Mouse (Mus musculus) liver, postnatal 0 days (tissue): ENCODE measurements around the gene Dgcr6. TPM values are rescaled to one million over a fixed set of nuclear protein-coding genes. Genes with fewer than 3 reads are reported as not detected.

Source experiments
- ATAC-seq: fragments of 200-750 bp; cut with Nextera tagmentation; 2 replicates; pipeline ENCODE4 v1.8.0; 2017; ENCODE audit warnings: mild to moderate bottlenecking, moderate library complexity
- DNase-seq: peaks from one replicate; pipeline ENCODE4 v3.0.0-alpha.2; 2016
- H3K27ac ChIP-seq: fragments of 300-500 bp; sonication (generic); 2 replicates; pipeline ENCODE4 v1.5.1; 2014; ENCODE audit warnings: antibody characterized with exemption, moderate library complexity, mild to moderate bottlenecking, low read depth
- H3K27me3 ChIP-seq: fragments of 300-500 bp; sonication (generic); 2 replicates; pipeline ENCODE4 v1.6.1; 2014; ENCODE audit warnings: low read length, control low read depth, mixed read lengths; ENCODE audit not compliant: insufficient read depth
- H3K36me3 ChIP-seq: fragments of 300-500 bp; sonication (generic); replicated peaks from 2 replicates; pipeline ENCODE4 v1.6.1; 2014; ENCODE audit warnings: mild to moderate bottlenecking, control low read depth, low read length, moderate library complexity, mixed read lengths; ENCODE audit not compliant: insufficient read depth
- H3K4me1 ChIP-seq: fragments of 300-500 bp; sonication (generic); 2 replicates; pipeline ENCODE4 v1.6.1; 2014; ENCODE audit warnings: antibody characterized with exemption, mild to moderate bottlenecking, control low read depth; ENCODE audit not compliant: insufficient read depth
- H3K4me2 ChIP-seq: fragments of 300-500 bp; sonication (generic); 2 replicates; pipeline ENCODE4 v1.6.1; 2014; ENCODE audit warnings: low read depth, mild to moderate bottlenecking, low read length, moderate library complexity, mixed read lengths
- H3K4me3 ChIP-seq: fragments of 300-500 bp; sonication (generic); 2 replicates; pipeline ENCODE4 v1.5.1; 2014; ENCODE audit warnings: low read depth, low read length
- H3K9ac ChIP-seq: fragments of 300-500 bp; sonication (generic); replicated peaks from 2 replicates; pipeline ENCODE4 v1.6.1; 2014; ENCODE audit warnings: mild to moderate bottlenecking, moderate library complexity
- H3K9me3 ChIP-seq: fragments of 300-500 bp; sonication (generic); 2 replicates; pipeline ENCODE4 v1.6.1; 2016; ENCODE audit warnings: mild to moderate bottlenecking, control low read depth, low read length, mixed read lengths
- CTCF ChIP-seq: sonication (generic); IDR thresholded peaks from 2 replicates; pipeline ENCODE4 v1.5.1; 2016; ENCODE audit warnings: antibody characterized with exemption, low read depth
- EP300 ChIP-seq: IDR thresholded peaks from 2 replicates; pipeline ENCODE4 v1.6.1; 2016; ENCODE audit warnings: antibody characterized with exemption, low read depth, mild to moderate bottlenecking
- WGBS: fragments of 180-500 bp; shearing (Covaris S2); extraction: QIAGEN DNeasy Blood & Tissue Kit; methylation state at CpG from one replicate; pipeline ENCODE4 v1.1.7; 2014; ENCODE audit not compliant: insufficient replicate concordance; 5-methylcytosine and 5-hydroxymethylcytosine counted together
- polyA plus RNA-seq: library from polyadenylated mRNA; unstranded; fragments of >200 nt; fragmentation: Nextera tagmentation; extraction: Ambion mirVana; gene quantifications from 2 replicates; pipeline ENCODE4 v1.2.1, GENCODE M21; 2015

Gene Dgcr6
- polyA plus RNA-seq, 1 experiment from 2014 or later: 23.2 TPM

DNA sequence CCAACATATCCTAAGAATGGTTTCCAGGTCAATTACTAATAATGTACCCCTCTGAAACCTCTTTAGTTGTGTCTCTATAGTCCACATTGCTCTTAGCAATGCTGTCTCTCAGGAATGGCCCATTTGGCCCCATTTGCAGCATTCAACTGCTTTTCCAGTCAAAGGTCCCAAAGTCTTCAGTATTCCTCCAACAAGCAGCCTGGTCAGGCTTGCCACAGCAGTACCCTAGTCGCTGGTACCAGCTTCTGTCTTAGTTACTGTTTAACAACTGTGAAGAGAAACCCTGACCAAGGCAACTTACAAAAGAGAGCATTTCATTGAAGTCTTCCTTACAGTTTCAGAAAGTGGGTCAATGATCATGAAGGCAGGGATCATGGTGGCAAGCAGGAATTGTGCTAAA is 50.7 kb downstream of the Dgcr6 start:
- DNase-seq (no peak), ATAC-seq (no peak)
- no peaks in the 10 kb centered on the region for H3K36me3 ChIP-seq
- WGBS: 53% methylated on average over 1 of the region's 1 CpGs
- H3K4me1 ChIP-seq: no peaks in the 10 kb centered on the region
- no peak overlapping the region for H3K4me3 ChIP-seq
- no peak overlapping the region for H3K9ac ChIP-seq
- no peak overlapping the region for H3K27ac ChIP-seq
- no peaks in the 10 kb centered on the region for H3K9me3 ChIP-seq
- no peak overlapping the region for H3K4me2 ChIP-seq
- TF ChIP-seq CTCF (no peak), EP300 (no peak)
- H3K27me3 ChIP-seq: no peaks in the 10 kb centered on the region

DNA sequence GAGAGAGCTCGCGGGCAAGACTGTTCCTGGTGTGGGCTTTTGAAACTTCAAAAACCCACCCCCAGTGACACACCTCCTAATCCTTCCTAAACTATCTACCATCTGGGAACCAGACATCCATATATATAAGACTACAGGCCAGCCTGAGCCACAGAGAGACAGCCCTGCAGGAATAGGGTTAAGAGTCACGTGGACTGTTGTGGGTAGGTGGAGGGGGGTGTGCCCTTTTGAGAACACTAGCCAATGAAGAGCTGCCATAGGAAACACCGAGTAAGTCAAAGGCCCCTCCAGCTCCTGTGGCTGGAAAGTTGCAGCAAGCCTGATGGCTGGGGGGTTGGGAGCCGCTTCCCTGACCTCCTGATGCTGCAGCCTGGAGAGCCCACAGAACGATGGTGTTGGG is 51.1 kb downstream of the Dgcr6 start:
- Histone ChIP-seq H3K9me3 (no peaks in the 10 kb centered on the region), H3K27ac (no peak overlapping the region), H3K27me3 (no peaks in the 10 kb centered on the region), H3K36me3 (no peaks in the 10 kb centered on the region), H3K4me3 (no peak overlapping the region), H3K4me2 (no peak overlapping the region), H3K4me1 (no peaks in the 10 kb centered on the region), H3K9ac (no peak overlapping the region)
- 41% methylated on average over 6 of the region's 6 CpGs for WGBS
- TF ChIP-seq CTCF (no peak), EP300 (no peak)
- DNase-seq: no peak
- 0 out of 2 replicates have a peak, but pooled peaks have one; percentile 3 for ATAC-seq

DNA sequence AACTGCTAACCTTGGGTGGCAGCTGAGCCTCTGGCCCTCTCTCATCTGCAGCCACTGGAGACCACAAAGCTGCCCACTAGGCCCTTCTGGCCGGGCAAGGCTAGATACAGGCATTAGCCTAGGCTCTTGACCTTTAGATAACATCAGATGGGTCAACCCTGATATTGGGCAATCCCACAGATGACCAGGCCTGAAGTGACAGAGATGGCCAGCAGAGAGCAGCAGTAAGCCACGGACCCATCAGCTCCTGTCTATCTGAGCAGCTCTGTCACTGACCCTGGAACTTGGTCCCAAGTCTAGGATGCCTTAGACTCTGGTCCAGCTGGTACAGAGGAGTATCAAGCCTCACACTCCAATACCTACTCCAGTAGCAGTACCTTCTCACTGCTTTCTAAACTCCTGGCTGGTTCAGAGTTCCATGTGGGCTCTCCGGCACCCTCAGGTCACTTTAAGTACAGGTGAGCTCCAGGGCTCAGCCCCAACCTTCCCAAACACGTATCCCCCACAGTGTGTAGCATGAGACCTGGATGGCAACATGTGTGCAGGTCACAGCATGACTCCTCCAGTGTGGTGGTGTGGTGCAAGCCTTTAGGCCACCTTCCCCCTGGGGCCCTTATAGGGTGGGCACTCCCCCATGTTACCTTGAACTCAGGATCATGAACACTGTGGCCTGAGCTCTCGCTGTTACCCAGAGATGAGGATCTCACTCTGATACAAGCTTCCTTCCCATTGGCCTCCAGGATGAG is 55.7 kb downstream of the Dgcr6 start:
- Histone ChIP-seq H3K36me3 (no peaks in the 10 kb centered on the region), H3K9me3 (no peaks in the 10 kb centered on the region; the same call in 1 of the 2 replicates), H3K4me1 (no peaks in the 10 kb centered on the region), H3K4me2 (no peak overlapping the region), H3K27me3 (no peaks in the 10 kb centered on the region), H3K4me3 (no peak overlapping the region), H3K9ac (no peak overlapping the region), H3K27ac (no peak overlapping the region)
- DNase-seq (peak; percentile 79), ATAC-seq (peak; percentile 91)
- WGBS: 43% methylated on average over 5 of the region's 5 CpGs
- TF ChIP-seq EP300 (no peak), CTCF (peak; percentile 86)

DNA sequence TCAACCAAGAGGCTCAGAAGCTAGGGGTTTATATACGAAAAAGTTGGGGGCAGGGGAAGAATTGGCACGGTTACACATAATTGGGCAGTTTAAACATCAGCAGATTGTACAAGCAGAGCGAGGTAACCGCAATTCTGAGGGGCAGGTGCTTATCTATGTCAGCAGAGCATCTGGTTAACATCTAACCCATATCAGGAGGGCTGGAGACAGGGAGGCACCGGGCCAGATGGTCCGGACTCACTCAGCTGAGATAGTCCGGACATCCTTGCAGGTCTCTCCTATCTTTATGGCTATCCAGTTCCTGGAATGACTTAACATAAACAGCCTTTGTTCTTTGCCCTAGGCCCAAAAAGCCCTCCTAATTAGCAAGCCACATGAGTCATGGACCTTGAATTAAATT is 58.4 kb downstream of the Dgcr6 start:
- Histone ChIP-seq H3K4me1 (no peaks in the 10 kb centered on the region), H3K9me3 (no peaks in the 10 kb centered on the region; the same call in 1 of the 2 replicates), H3K27me3 (no peaks in the 10 kb centered on the region), H3K27ac (no peak overlapping the region), H3K4me3 (no peak overlapping the region), H3K9ac (no peak overlapping the region), H3K4me2 (no peak overlapping the region), H3K36me3 (no peaks in the 10 kb centered on the region)
- ATAC-seq: no peak
- DNase-seq: no peak
- WGBS: 60% methylated on average over 7 of the region's 7 CpGs
- TF ChIP-seq EP300 (no peak), CTCF (no peak)

DNA sequence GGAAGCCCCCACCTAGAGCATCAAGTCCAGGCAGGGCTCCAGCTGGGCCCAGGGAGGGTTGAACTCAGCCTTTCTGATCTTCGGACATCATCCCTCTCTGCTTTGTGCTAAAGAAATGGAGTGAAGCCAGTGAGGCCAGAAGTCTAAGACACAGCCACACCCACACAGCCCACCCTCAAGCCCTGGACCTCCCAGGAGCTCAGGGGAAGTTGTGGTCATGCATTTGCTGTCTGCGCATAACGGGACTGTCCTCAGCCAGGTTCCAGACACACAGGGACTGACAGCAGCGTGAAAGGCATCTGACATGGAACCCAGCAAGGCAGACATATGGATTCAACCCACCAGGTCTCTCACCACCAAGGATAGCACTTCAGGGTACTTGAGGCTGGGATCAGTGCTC is 63.8 kb downstream of the Dgcr6 start:
- Histone ChIP-seq H3K9ac (no peak overlapping the region), H3K36me3 (no peaks in the 10 kb centered on the region), H3K4me1 (no peaks in the 10 kb centered on the region), H3K4me2 (no peak overlapping the region), H3K27ac (no peak overlapping the region), H3K4me3 (no peak overlapping the region), H3K9me3 (no peaks in the 10 kb centered on the region; the same call in 1 of the 2 replicates), H3K27me3 (no peaks in the 10 kb centered on the region)
- WGBS: 55% methylated on average over 4 of the region's 4 CpGs
- ATAC-seq: no peak
- DNase-seq: no peak
- TF ChIP-seq CTCF (no peak), EP300 (no peak)

DNA sequence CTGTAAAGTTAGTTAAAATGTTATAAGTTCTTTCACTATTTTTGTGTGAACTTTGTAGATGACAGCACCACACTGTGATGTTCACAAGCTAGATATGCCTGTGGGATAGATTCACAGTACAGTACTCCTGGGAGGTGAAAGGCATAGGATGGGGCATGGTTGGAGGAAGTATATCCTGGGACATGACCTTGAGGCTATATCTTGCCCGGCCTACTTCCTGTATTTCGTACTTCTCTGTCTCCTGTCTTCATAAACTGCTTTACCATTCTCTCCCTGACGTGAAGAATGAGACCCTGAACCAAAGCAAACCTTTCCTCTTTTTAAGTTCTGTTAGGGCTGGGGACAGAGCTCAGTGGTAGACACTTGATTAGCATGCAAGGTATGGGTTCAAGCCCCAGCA is 65.6 kb downstream of the Dgcr6 start:
- TF ChIP-seq EP300: no peak
- TF ChIP-seq CTCF: no peak
- no peak for ATAC-seq
- WGBS: 27% methylated on average over 3 of the region's 3 CpGs

More for the DNA sequence above, 65.6 kb downstream of the Dgcr6 start:
- no peaks in the 10 kb centered on the region for H3K9me3 ChIP-seq
- H3K27me3 ChIP-seq: no peaks in the 10 kb centered on the region
- H3K36me3 ChIP-seq: no peaks in the 10 kb centered on the region
- no peak overlapping the region for H3K4me2 ChIP-seq
- no peak for DNase-seq
- no peaks in the 10 kb centered on the region for H3K4me1 ChIP-seq
- H3K4me3 ChIP-seq: no peak overlapping the region
- H3K9ac ChIP-seq: no peak overlapping the region
- H3K27ac ChIP-seq: no peak overlapping the region
